Mouse (Mus musculus) heart, adult 9 months (tissue): ENCODE results near the gene Cxcl16.
"Not testable (repeated sequence)": the region's sequence is repeated elsewhere in the genome, so short reads cannot be mapped to it uniquely, and the experiment has no call there.

Experiments used
- DNase-seq, 2 experiments: peaks; one replicate each; pipeline ENCODE4 v3.0.0; 2022; ENCODE audit warnings: low spot score in 2 of 2

Cxcl16 gene

GRCm38 (mm10) chr11:70453261-70454044 lies 6.3 kb downstream of the Cxcl16 start:
- peak; percentile 37 to 55 for DNase-seq

- DNase-seq, result peak; percentile 97 to 98
These were observed 7.8 kb downstream of the Cxcl16 start, which contains the start of gene Med11 for GRCm38 (mm10) chr11:70451797-70452498. Gene Med11 (plus strand): TSS chr11:70451919.

GRCm38 (mm10) chr11:70450926-70451325 lies 8.9 kb downstream of the Cxcl16 start:
- no peak for DNase-seq

GRCm38 (mm10) chr11:70447373-70447772 lies 12.4 kb downstream of the Cxcl16 start:
- no peak for DNase-seq

GRCm38 (mm10) chr11:70446756-70447155 lies 13.0 kb downstream of the Cxcl16 start:
- no peak for DNase-seq

- DNase-seq, result no peak
These were observed 15.1 kb downstream of the Cxcl16 start for GRCm38 (mm10) chr11:70444667-70445066.

- no peak for DNase-seq
These were observed 15.8 kb downstream of the Cxcl16 start for GRCm38 (mm10) chr11:70443964-70444363.

GRCm38 (mm10) chr11:70441882-70442281 lies 17.9 kb downstream of the Cxcl16 start:
- DNase-seq, result no peak

- no peak for DNase-seq
These were observed 19.1 kb downstream of the Cxcl16 start for GRCm38 (mm10) chr11:70440637-70441036.

- no peak for DNase-seq
These were observed 20.9 kb downstream of the Cxcl16 start for GRCm38 (mm10) chr11:70438728-70439374.

GRCm38 (mm10) chr11:70437426-70437825 lies 22.4 kb downstream of the Cxcl16 start:
- DNase-seq, result no peak

- no peak for DNase-seq
These were observed 24.3 kb downstream of the Cxcl16 start for GRCm38 (mm10) chr11:70435476-70435875.

GRCm38 (mm10) chr11:70433951-70434350 lies 25.8 kb downstream of the Cxcl16 start:
- no peak for DNase-seq

GRCm38 (mm10) chr11:70433569-70433943 lies 26.2 kb downstream of the Cxcl16 start:
- peak; percentile 35 to 62 for DNase-seq

GRCm38 (mm10) chr11:70432895-70433568 lies 26.8 kb downstream of the Cxcl16 start:
- DNase-seq, result peak; percentile 30 to 46

GRCm38 (mm10) chr11:70432048-70432894 lies 27.5 kb downstream of the Cxcl16 start, which contains the start of gene Arrb2:
Gene Arrb2 (plus strand): TSS chr11:70432635.
- DNase-seq, result peak; percentile 98

GRCm38 (mm10) chr11:70431574-70431973 lies 28.2 kb downstream of the Cxcl16 start:
- no peak for DNase-seq

- not testable (repeated sequence) for DNase-seq
These were observed 33.2 kb downstream of the Cxcl16 start for GRCm38 (mm10) chr11:70426598-70426997.

GRCm38 (mm10) chr11:70419486-70419885 lies 40.3 kb downstream of the Cxcl16 start:
- no peak for DNase-seq

- DNase-seq, result no peak
These were observed 41.6 kb downstream of the Cxcl16 start for GRCm38 (mm10) chr11:70418199-70418598.

GRCm38 (mm10) chr11:70413961-70414360 lies 45.8 kb downstream of the Cxcl16 start:
- peak in 1 of 2 experiments; percentile 63 for DNase-seq
